Mouse (Mus musculus) left cerebral cortex, adult 9 months (tissue): Measurements from ENCODE around the gene Flnc.

Experiments used
- DNase-seq, 2 experiments: peaks; one replicate each; pipeline ENCODE4 v3.0.0; 2022; ENCODE audit warnings: low spot score in 2 of 2

Gene Flnc

DNA sequence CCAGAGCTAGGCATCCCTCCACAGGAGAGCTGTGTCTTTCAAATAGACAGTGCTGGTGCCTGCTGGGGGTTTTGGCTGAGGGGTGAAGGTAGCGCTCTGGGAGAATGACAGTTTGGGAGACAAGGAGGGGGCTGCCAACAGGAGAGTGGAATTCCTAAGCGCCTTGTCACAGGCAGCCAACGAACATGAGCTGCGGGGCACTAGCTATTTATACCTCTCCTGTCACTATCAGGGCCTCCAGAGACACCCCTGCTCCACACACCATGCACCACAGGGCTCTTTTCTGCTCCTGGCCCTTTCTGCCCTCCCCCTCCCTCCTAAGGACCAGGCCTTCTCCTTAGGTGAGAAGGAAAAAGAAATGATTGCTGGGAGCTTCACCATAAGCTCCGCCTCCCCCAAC, 1.6 kb upstream of the Flnc start:
- DNase-seq = no peak

GRCm38 (mm10) chr6:29432156-29432555, 900 bp upstream of the Flnc start:
- no peak for DNase-seq

DNA sequence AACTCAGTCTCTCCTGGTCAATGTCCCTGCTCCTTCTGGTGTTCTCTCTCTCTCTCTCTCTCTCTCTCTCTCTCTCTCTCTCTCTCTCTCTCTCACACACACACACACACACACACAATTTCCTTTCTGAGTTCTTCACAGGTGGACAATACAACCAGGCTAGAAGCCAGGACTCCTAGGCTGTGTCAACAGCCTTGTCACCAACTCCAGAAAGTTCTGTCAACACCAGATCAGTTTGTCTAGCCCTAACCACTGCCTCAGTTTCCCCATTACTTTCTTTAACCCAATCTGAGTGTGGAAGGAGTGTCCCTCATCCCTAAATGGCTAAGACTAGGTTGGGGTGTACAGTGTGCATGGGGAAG, 399 bp upstream of the Flnc start:
- no peak for DNase-seq

GRCm38 (mm10) chr6:29433804-29434795, 1.0 kb downstream of the Flnc start:
- no peak for DNase-seq

- no peak for DNase-seq
Measured at GRCm38 (mm10) chr6:29434911-29435691, 2.0 kb downstream of the Flnc start.

DNA sequence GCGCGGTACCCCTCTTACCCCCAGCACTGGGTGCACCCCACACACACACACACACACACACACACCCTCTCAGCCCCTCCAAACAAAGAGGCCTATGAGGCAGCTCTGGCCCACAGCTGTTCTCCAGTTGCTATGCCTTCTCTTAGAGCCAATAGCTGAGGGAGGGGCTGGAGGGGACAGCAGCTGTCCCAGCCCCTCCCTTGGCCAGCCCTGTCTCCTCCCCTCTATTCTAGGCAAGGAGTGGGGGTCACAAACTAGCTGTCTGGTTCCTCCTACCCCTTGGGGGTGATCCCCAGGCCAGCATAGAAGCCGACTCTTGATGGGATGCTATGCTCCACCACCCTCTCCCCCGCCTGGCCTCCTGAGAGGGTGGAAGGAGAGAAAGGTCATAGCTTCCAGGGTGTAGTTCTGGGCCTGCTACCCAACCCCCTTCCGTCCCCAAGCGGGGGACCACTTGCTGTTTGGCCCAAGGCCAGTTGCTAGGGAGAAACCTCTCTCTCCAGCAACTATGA, 2.9 kb downstream of the Flnc start:
- no peak for DNase-seq

DNA sequence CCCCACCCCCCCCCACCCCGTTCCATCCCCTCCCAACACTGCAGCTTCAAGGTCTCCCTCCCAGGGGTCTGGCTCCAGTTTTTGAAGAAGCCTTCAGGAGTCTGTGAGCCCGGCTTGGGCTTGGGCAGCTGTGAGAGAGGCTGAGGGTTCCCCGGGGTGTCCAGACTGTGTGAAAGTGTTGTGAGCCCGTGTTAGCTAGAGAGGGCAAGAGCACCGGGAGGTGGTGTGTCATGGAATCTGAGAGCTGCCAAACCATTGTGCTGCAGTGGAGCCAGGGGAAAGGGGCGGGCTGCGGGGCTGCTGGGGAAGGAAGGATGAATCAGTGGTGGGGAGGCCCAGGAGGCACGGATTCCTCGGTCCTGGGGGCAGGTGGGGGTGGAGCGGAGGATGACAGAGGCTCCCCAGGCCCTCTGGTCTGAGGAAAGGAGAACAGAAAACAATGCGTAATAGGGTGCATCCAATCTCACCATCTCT, 3.4 kb downstream of the Flnc start:
- DNase-seq = no peak

DNA sequence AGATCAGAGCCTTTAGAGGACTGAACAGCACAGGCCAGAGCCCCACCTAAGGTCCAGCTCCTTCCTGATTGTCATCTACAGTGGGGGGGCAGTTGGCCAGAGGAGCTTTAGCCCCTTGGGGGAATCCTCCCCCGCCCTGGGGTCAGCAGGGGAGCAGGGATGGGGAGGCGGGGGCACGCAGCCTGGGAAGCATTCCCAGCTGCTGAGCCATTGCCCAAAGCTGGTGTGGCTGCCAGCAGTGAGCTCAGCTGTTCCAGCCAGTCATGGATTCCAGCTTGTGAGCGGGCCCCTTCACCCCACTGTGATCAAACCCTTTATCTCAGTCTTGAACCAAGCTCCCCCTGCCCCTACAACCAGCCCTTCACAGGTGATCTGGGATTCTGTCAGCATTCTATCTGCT, 6.2 kb downstream of the Flnc start:
- no peak for DNase-seq

GRCm38 (mm10) chr6:29439789-29440188, 6.7 kb downstream of the Flnc start:
- no peak for DNase-seq

DNA sequence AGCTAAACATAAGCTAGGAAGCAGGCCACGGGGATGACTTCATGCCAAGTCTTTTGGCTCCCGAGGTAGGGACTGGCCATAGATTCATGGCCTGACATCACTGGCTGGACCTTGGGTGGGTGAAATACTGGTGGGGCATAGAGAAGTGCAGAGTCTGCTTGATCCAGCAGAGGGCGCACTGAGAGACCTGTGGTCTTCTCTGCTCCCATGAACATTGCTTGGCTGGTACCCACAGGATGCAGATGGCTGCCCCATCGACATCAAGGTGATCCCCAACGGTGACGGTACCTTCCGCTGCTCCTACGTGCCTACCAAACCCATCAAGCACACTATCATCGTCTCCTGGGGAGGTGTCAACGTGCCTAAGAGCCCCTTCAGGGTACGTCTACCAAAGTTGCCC, 11.7 kb downstream of the Flnc start:
- no peak for DNase-seq

- DNase-seq = no peak
Measured at GRCm38 (mm10) chr6:29445354-29445753, 12.3 kb downstream of the Flnc start.

DNA sequence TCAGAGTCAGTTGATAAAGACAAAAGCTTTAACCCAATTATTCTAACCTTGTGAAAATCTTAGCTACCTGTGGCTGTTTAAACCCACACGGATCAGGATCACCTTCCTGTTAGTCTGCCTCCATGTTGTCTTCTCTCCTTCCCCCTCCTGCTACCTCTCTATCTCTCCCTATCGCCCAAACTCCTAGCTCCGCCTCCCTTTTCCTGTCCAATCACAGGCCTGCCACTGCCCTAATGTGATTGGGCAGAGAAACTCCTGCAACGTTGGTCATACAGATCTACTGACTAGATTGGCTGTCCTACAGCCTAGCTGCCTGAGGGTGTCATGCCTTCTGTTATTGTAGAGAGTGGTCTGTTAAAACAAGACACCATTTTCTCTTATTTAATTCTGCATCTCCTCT, 16.8 kb downstream of the Flnc start:
- DNase-seq = no peak

GRCm38 (mm10) chr6:29450667-29451066, 17.6 kb downstream of the Flnc start:
- DNase-seq = no peak

GRCm38 (mm10) chr6:29461502-29461901, 28.4 kb downstream of the Flnc start:
- no peak for DNase-seq

- no peak for DNase-seq
Measured at GRCm38 (mm10) chr6:29463388-29463787, 30.3 kb downstream of the Flnc start.

- peak; percentile 78 to 93 for DNase-seq
Measured at GRCm38 (mm10) chr6:29467583-29468354, 34.7 kb downstream of the Flnc start, which contains the start of gene Atp6v1f. Gene Atp6v1f (plus strand): TSS chr6:29467718.

DNA sequence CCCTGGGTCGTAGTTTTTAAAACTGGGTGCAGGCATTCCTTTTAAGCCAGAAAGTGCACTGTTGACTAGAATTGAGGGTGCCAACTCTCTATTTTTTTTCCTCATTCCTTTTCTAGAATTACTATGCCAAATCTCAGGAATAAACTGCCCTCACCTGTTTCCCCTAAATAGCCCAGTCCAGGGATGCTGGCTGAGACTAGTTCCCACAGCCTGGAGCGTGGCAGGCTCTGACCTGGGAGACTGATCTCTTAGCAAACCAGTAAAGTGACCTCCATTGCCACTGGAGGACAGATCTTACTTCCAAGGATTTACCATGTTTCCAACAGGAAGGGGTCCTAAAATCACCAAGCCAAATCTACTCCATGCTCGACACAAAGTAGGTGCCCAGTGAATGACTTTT, 35.8 kb downstream of the Flnc start:
- DNase-seq = no peak

DNA sequence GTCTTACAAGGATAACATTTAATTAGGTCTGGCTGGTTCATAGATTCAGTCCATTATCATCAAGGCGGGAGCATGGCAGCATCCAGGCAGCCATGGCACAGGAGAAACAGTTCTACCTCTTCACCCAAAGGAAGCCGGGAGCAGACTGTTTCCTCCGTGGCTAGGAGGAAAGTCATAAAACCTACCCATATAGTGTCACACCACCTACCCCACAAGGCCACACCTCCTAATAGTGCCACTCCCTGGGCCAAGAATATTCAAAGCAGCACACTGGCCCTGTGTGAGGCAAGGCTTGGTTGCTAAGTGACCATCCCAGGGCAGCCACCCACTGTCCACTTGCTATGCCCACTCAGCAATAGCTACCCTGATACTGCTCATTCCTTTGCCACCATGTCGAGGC, 38.1 kb downstream of the Flnc start, which contains the start of gene Atp6v1fnb:
Atp6v1fnb (plus strand) TSS at position 301 of the 400 bp plus-strand sequence.
- no peak for DNase-seq

DNA sequence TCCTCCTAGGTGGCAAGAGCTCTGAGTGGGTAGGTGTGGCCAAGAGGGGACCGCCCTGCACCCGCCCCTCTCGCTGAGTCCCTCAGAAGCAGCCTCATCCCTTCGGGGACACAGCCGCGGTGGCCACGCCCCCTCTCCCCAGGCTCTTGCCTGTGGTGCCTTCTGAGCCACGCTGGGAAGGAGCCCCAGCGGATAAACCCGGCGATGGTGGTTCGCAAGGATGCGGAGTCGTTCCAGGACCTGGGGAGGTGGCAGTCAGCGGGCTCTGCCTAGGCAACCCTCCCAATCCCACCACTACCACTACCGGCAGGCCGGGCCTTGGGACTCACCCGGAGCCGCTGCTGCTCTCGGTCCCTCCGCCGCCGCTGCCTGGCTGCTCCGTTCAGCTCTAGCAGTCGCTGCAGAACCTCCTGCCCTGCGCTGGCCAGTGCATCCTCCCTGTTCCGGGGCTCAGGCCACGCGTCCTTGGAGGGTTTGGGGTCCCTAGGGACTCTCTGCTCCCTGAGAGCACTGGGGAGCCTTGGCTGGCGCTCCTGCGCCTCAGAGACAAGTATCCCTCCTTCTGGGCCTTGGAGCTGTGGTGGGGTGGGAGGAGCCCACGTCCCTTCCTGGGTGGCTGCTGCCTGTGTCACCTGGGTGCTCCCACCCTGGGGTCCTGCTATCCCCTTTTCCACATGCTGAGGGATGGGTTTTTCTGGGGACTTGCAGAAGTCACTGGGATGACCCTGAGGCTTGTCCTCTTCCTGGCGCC, 41.1 kb downstream of the Flnc start:
- DNase-seq = peak; percentile 31 to 72

DNA sequence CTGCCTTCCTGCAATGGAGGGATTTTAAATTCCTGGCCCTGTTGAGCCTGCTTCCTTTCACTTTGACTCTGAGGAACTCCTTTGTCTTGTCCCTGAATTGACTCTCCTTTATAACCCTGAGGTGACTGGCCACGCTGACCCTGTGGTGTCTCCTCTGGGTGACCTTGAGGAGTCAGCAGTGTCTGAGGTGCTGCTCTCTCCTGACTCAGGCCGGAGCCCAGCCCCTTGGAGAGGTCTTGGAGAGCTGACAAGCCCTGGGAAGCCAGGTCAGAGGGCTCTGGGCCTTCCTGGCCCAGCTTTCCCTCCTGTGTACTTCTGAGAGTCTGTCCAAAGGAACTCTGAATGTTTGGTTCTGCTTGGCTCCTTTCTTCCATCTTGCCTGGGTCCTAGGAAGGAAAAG, 41.7 kb downstream of the Flnc start:
- no peak for DNase-seq

DNA sequence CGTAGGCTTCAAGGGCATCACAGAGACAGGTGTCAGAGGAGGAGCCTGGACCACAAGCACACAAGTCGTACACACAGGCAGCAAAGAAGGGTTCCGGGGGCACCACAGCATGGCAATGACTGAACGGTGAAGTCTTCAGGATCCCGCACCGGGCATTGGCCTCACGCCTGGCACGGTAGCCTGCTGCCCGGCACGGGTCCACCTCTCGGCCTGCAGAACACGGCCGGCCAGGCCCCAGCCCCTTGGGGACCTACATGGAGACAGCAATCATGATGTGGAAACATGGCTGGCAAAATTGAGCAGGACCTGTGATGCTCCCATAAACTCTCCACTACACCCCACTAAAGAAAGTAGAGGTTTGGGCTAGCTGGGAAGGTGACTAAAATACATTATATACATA, 49.6 kb downstream of the Flnc start:
- no peak for DNase-seq
